Mouse (Mus musculus): ENCODE results near the gene Upb1. TPM values are rescaled to one million over a fixed set of nuclear protein-coding genes. Genes with fewer than 3 reads are reported as not detected.
A peak's percentile ranks its signal among the peaks of the same experiment; 100 is the strongest.
"Not testable (repeated sequence)": the region's sequence is repeated elsewhere in the genome, so short reads cannot be mapped to it uniquely, and the experiment has no call there.

Gene Upb1
- polyA plus RNA-seq, 1 experiment from 2014 or later: 0.52 TPM

- 56% methylated on average over 4 of the region's 4 CpGs for WGBS
- no peak overlapping the region for H3K9ac ChIP-seq (ENCODE audit: low read depth, low read length)
- H3K4me3 ChIP-seq (ENCODE audit: low read depth, low read length): no peak overlapping the region
- H3K4me1 ChIP-seq (replicated peaks; ENCODE audit: control insufficient read depth, insufficient read depth, low read length): peaks cover 5% of the 10 kb centered on the region; the same call in 1 of the 2 replicates
- H3K36me3 ChIP-seq (ENCODE audit: control insufficient read depth, insufficient read depth): no peaks in the 10 kb centered on the region
- TF ChIP-seq CTCF (IDR thresholded peaks at IDR 0.05; ENCODE audit: low read depth): no peak
- no peak for ATAC-seq
- no peak overlapping the region for H3K4me2 ChIP-seq (replicated peaks; ENCODE audit: low read depth)
- H3K9me3 ChIP-seq (ENCODE audit: control insufficient read depth): no peaks in the 10 kb centered on the region
- no peaks in the 10 kb centered on the region for H3K27me3 ChIP-seq (replicated peaks; ENCODE audit: control insufficient read depth, insufficient read depth, low read length)
- H3K27ac ChIP-seq (ENCODE audit: low read depth, low read length): no peak overlapping the region
Measured at GRCm38 (mm10) chr10:75407741-75408140, 6.8 kb downstream of the Upb1 start.

GRCm38 (mm10) chr10:75411343-75412113 is 10.6 kb downstream of the Upb1 start:
- 55% methylated on average over 9 of the region's 10 CpGs for WGBS
- H3K9me3 ChIP-seq (ENCODE audit: control insufficient read depth); H3K4me3 ChIP-seq (ENCODE audit: low read depth, low read length); H3K9ac ChIP-seq (ENCODE audit: low read depth, low read length); H3K27ac ChIP-seq (ENCODE audit: low read depth, low read length); ATAC-seq; H3K36me3 ChIP-seq (ENCODE audit: control insufficient read depth, insufficient read depth); H3K27me3 ChIP-seq (replicated peaks; ENCODE audit: control insufficient read depth, insufficient read depth, low read length); H3K4me1 ChIP-seq (replicated peaks; ENCODE audit: control insufficient read depth, insufficient read depth, low read length); H3K4me2 ChIP-seq (replicated peaks; ENCODE audit: low read depth): not testable (repeated sequence)

GRCm38 (mm10) chr10:75412114-75413103 is 11.5 kb downstream of the Upb1 start:
- TF ChIP-seq CTCF (IDR thresholded peaks at IDR 0.05; ENCODE audit: low read depth): no peak
- Histone ChIP-seq H3K36me3 (ENCODE audit: control insufficient read depth, insufficient read depth) (no peaks in the 10 kb centered on the region), H3K4me3 (ENCODE audit: low read depth, low read length) (no peak overlapping the region; the same call in 1 of the 2 replicates), H3K27me3 (replicated peaks; ENCODE audit: control insufficient read depth, insufficient read depth, low read length) (no peaks in the 10 kb centered on the region), H3K4me1 (replicated peaks; ENCODE audit: control insufficient read depth, insufficient read depth, low read length) (peaks cover 5% of the 10 kb centered on the region; the same call in 1 of the 2 replicates), H3K9me3 (ENCODE audit: control insufficient read depth) (no peaks in the 10 kb centered on the region), H3K4me2 (replicated peaks; ENCODE audit: low read depth) (peak overlapping the region; percentile 48), H3K9ac (ENCODE audit: low read depth, low read length) (0 out of 2 replicates have a peak overlapping the region, but pooled peaks have one; percentile 17), H3K27ac (ENCODE audit: low read depth, low read length) (no peak overlapping the region)
- 47% methylated on average over 27 of the region's 27 CpGs for WGBS
- ATAC-seq: peak; percentile 68

- Histone ChIP-seq H3K4me2 (replicated peaks; ENCODE audit: low read depth) (no peak overlapping the region), H3K36me3 (ENCODE audit: control insufficient read depth, insufficient read depth) (no peaks in the 10 kb centered on the region), H3K27ac (ENCODE audit: low read depth, low read length) (no peak overlapping the region), H3K4me1 (replicated peaks; ENCODE audit: control insufficient read depth, insufficient read depth, low read length) (peaks cover 5% of the 10 kb centered on the region; the same call in 1 of the 2 replicates), H3K9me3 (ENCODE audit: control insufficient read depth) (no peaks in the 10 kb centered on the region), H3K4me3 (ENCODE audit: low read depth, low read length) (no peak overlapping the region), H3K27me3 (replicated peaks; ENCODE audit: control insufficient read depth, insufficient read depth, low read length) (no peaks in the 10 kb centered on the region), H3K9ac (ENCODE audit: low read depth, low read length) (no peak overlapping the region)
- no peak for TF ChIP-seq CTCF (IDR thresholded peaks at IDR 0.05; ENCODE audit: low read depth)
- 82% methylated on average over 7 of the region's 7 CpGs for WGBS
- ATAC-seq: no peak
Measured at GRCm38 (mm10) chr10:75414925-75415324, 14.0 kb downstream of the Upb1 start.

- no peak overlapping the region for H3K27ac ChIP-seq (ENCODE audit: low read depth, low read length)
- H3K27me3 ChIP-seq (replicated peaks; ENCODE audit: control insufficient read depth, insufficient read depth, low read length): no peaks in the 10 kb centered on the region
- no peak overlapping the region for H3K4me3 ChIP-seq (ENCODE audit: low read depth, low read length)
- 81% methylated on average over 8 of the region's 8 CpGs for WGBS
- H3K9ac ChIP-seq (ENCODE audit: low read depth, low read length): no peak overlapping the region
- no peak for ATAC-seq
- no peaks in the 10 kb centered on the region for H3K36me3 ChIP-seq (ENCODE audit: control insufficient read depth, insufficient read depth)
- 0 out of 2 replicates have a peak, but pooled peaks cover under 1% of the 10 kb centered on the region for H3K4me1 ChIP-seq (replicated peaks; ENCODE audit: control insufficient read depth, insufficient read depth, low read length)
- TF ChIP-seq CTCF (IDR thresholded peaks at IDR 0.05; ENCODE audit: low read depth): peak; percentile 43
- no peaks in the 10 kb centered on the region for H3K9me3 ChIP-seq (ENCODE audit: control insufficient read depth)
- no peak overlapping the region for H3K4me2 ChIP-seq (replicated peaks; ENCODE audit: low read depth)
Measured at GRCm38 (mm10) chr10:75417363-75418042, 16.6 kb downstream of the Upb1 start.
